Mouse (Mus musculus) urinary bladder, adult 2 months (tissue): ENCODE measurements around the gene Pla2g4b. TPM values are rescaled to one million over a fixed set of nuclear protein-coding genes. Genes with fewer than 3 reads are reported as not detected.

ENCODE experiments used
- DNase-seq: peaks from one replicate; pipeline ENCODE4 v3.0.0; 2022; ENCODE audit warnings: low spot score
- polyA plus RNA-seq: library from polyadenylated mRNA; depleted of rRNA; stranded (reverse); fragments of >200 nt; gene quantifications from 2 replicates; pipeline ENCODE4 v1.2.3, GENCODE M21; 2012; rRNA removed

Pla2g4b gene
- polyA plus RNA-seq: 4.5 and 4.6 TPM in 2 replicates

GRCm38 (mm10) chr2:120032726-120033467 lies at the start of gene Pla2g4b:
Gene Pla2g4b (plus strand): TSS chr2:120033417.
- no peak for DNase-seq

- no peak for DNase-seq
These were observed 47.3 kb upstream of the Pla2g4b start for GRCm38 (mm10) chr2:119985871-119986270.

- no peak for DNase-seq
These were observed 46.8 kb upstream of the Pla2g4b start for GRCm38 (mm10) chr2:119986369-119986768.

- no peak for DNase-seq
These were observed 45.8 kb upstream of the Pla2g4b start for GRCm38 (mm10) chr2:119987441-119987840.

GRCm38 (mm10) chr2:119988952-119989351 lies 44.3 kb upstream of the Pla2g4b start:
- no peak for DNase-seq

GRCm38 (mm10) chr2:119990881-119991280 lies 42.3 kb upstream of the Pla2g4b start:
- DNase-seq: no peak

GRCm38 (mm10) chr2:119992349-119992748 lies 40.9 kb upstream of the Pla2g4b start:
- DNase-seq: no peak

GRCm38 (mm10) chr2:119993515-119993914 lies 39.7 kb upstream of the Pla2g4b start:
- no peak for DNase-seq

GRCm38 (mm10) chr2:119994839-119995238 lies 38.4 kb upstream of the Pla2g4b start:
- no peak for DNase-seq

GRCm38 (mm10) chr2:119995391-119996281 lies 37.6 kb upstream of the Pla2g4b start:
- no peak for DNase-seq

GRCm38 (mm10) chr2:119997354-119997753 lies 35.9 kb upstream of the Pla2g4b start:
- DNase-seq: no peak

GRCm38 (mm10) chr2:119999731-120000130 lies 33.5 kb upstream of the Pla2g4b start:
- no peak for DNase-seq

GRCm38 (mm10) chr2:120000882-120001584 lies 32.2 kb upstream of the Pla2g4b start:
- no peak for DNase-seq

GRCm38 (mm10) chr2:120001956-120002355 lies 31.3 kb upstream of the Pla2g4b start:
- no peak for DNase-seq

GRCm38 (mm10) chr2:120003970-120004369 lies 29.2 kb upstream of the Pla2g4b start:
- DNase-seq: no peak

GRCm38 (mm10) chr2:120006696-120007095 lies 26.5 kb upstream of the Pla2g4b start:
- DNase-seq: no peak

GRCm38 (mm10) chr2:120007680-120008210 lies 25.5 kb upstream of the Pla2g4b start:
- no peak for DNase-seq

- DNase-seq: no peak
These were observed 24.5 kb upstream of the Pla2g4b start for GRCm38 (mm10) chr2:120008672-120009071.

GRCm38 (mm10) chr2:120011462-120012200 lies 21.6 kb upstream of the Pla2g4b start:
- DNase-seq: no peak

GRCm38 (mm10) chr2:120012924-120013323 lies 20.3 kb upstream of the Pla2g4b start:
- DNase-seq: no peak

GRCm38 (mm10) chr2:120013831-120014486 lies 19.3 kb upstream of the Pla2g4b start:
- no peak for DNase-seq
